Mouse (Mus musculus) embryonic facial prominence, embryonic 11.5 days (tissue): ENCODE data around the gene Fchsd2. TPM values are rescaled to one million over a fixed set of nuclear protein-coding genes. Genes with fewer than 3 reads are reported as not detected.

Experiments
- ATAC-seq: fragments of 200-750 bp; cut with Nextera tagmentation; replicated peaks from 2 replicates; pipeline ENCODE4 v1.8.0; 2017; ENCODE audit warnings: low read depth; ENCODE audit not compliant: insufficient number of reproducible peaks, low FRiP score, low TSS enrichment
- DNase-seq: peaks from one replicate; pipeline ENCODE4 v3.0.0-alpha.2; 2015; ENCODE audit warnings: low spot score
- H3K27ac ChIP-seq: fragments of 300-500 bp; sonication (generic); replicated peaks from 2 replicates; pipeline ENCODE4 v1.5.1; 2014; ENCODE audit warnings: mild to moderate bottlenecking, low read depth, low read length, control low read depth
- H3K27me3 ChIP-seq: fragments of 300-500 bp; sonication (generic); 2 replicates; pipeline ENCODE4 v1.6.1; 2014; ENCODE audit warnings: mild to moderate bottlenecking, low read length, moderate library complexity, mixed read lengths; ENCODE audit not compliant: control insufficient read depth, insufficient read depth
- H3K36me3 ChIP-seq: fragments of 300-500 bp; sonication (generic); replicated peaks from 2 replicates; pipeline ENCODE4 v1.6.1; 2014; ENCODE audit warnings: low read depth, mild to moderate bottlenecking, low read length, moderate library complexity, mixed read lengths; ENCODE audit not compliant: control insufficient read depth, insufficient read depth
- H3K4me1 ChIP-seq: fragments of 300-500 bp; sonication (generic); 2 replicates; pipeline ENCODE4 v1.6.1; 2014; ENCODE audit warnings: low read length, mixed read lengths; ENCODE audit not compliant: control insufficient read depth, insufficient read depth
- H3K4me2 ChIP-seq: fragments of 300-500 bp; sonication (generic); 2 replicates; pipeline ENCODE4 v1.6.1; 2014; ENCODE audit warnings: low read depth, mild to moderate bottlenecking, control low read depth, low read length, moderate library complexity
- H3K4me3 ChIP-seq: fragments of 300-500 bp; sonication (generic); 2 replicates; pipeline ENCODE4 v1.5.1; 2014; ENCODE audit warnings: low read depth, low read length, control low read depth
- H3K9ac ChIP-seq: fragments of 300-500 bp; sonication (generic); replicated peaks from 2 replicates; pipeline ENCODE4 v1.6.1; 2014; ENCODE audit warnings: mild to moderate bottlenecking, control low read depth, low read length
- H3K9me3 ChIP-seq: fragments of 300-500 bp; sonication (generic); replicated peaks from 2 replicates; pipeline ENCODE4 v1.6.1; 2016; ENCODE audit warnings: mild to moderate bottlenecking, low read length, inconsistent platforms, mixed read lengths; ENCODE audit not compliant: control insufficient read depth
- WGBS: fragments of 180-500 bp; shearing (Covaris S2); extraction: QIAGEN DNeasy Blood & Tissue Kit; methylation state at CpG from one replicate; pipeline ENCODE4 v1.1.7; 2014; 5-methylcytosine and 5-hydroxymethylcytosine counted together
- polyA plus RNA-seq: library from polyadenylated mRNA; unstranded; fragments of >200 nt; fragmentation: Nextera tagmentation; extraction: Ambion mirVana; gene quantifications from 2 replicates; pipeline ENCODE4 v1.2.1, GENCODE M21; 2014

Fchsd2 gene
- polyA plus RNA-seq, 1 experiment from 2014 or later = 23.9 TPM

GRCm38 (mm10) chr7:101084816-101085456, 7.7 kb upstream of the Fchsd2 start:
- no peaks in the 10 kb centered on the region for H3K27me3 ChIP-seq
- DNase-seq (no peak), ATAC-seq (no peak)
- no peaks in the 10 kb centered on the region for H3K4me1 ChIP-seq
- H3K9ac ChIP-seq = no peak overlapping the region
- no peak overlapping the region for H3K4me3 ChIP-seq
- WGBS = 88% methylated on average over 4 of the region's 4 CpGs
- H3K4me2 ChIP-seq = no peak overlapping the region
- H3K27ac ChIP-seq = no peak overlapping the region
- H3K36me3 ChIP-seq = no peaks in the 10 kb centered on the region
- H3K9me3 ChIP-seq = no peaks in the 10 kb centered on the region

- ATAC-seq (no peak), DNase-seq (no peak)
- no peak overlapping the region for H3K4me2 ChIP-seq
- 58% methylated on average over 4 of the region's 4 CpGs for WGBS
- no peak overlapping the region for H3K4me3 ChIP-seq
- no peak overlapping the region for H3K27ac ChIP-seq
- no peaks in the 10 kb centered on the region for H3K27me3 ChIP-seq
- no peak overlapping the region for H3K9ac ChIP-seq
- H3K4me1 ChIP-seq = no peaks in the 10 kb centered on the region
- H3K36me3 ChIP-seq = no peaks in the 10 kb centered on the region
- H3K9me3 ChIP-seq = no peaks in the 10 kb centered on the region
Observed at GRCm38 (mm10) chr7:101085779-101086178, 6.9 kb upstream of the Fchsd2 start.

- no peak overlapping the region for H3K27ac ChIP-seq
- no peaks in the 10 kb centered on the region for H3K4me1 ChIP-seq
- no peak for ATAC-seq
- no peak overlapping the region for H3K4me2 ChIP-seq
- H3K4me3 ChIP-seq = no peak overlapping the region
- H3K9ac ChIP-seq = no peak overlapping the region
- H3K36me3 ChIP-seq = no peaks in the 10 kb centered on the region
- H3K27me3 ChIP-seq = no peaks in the 10 kb centered on the region
- no peak for DNase-seq
- no peaks in the 10 kb centered on the region for H3K9me3 ChIP-seq
- WGBS = 83% methylated on average over 4 of the region's 4 CpGs
Observed at GRCm38 (mm10) chr7:101088687-101089086, 4.0 kb upstream of the Fchsd2 start.

- H3K4me1 ChIP-seq = no peaks in the 10 kb centered on the region
- 71% methylated on average over 3 of the region's 3 CpGs for WGBS
- ATAC-seq = no peak
- no peak overlapping the region for H3K27ac ChIP-seq
- H3K36me3 ChIP-seq = no peaks in the 10 kb centered on the region
- no peak for DNase-seq
- H3K9ac ChIP-seq = no peak overlapping the region
- no peak overlapping the region for H3K4me2 ChIP-seq
- H3K4me3 ChIP-seq = no peak overlapping the region
- no peaks in the 10 kb centered on the region for H3K9me3 ChIP-seq
- no peaks in the 10 kb centered on the region for H3K27me3 ChIP-seq
Observed at GRCm38 (mm10) chr7:101089242-101089641, 3.4 kb upstream of the Fchsd2 start.

DNA sequence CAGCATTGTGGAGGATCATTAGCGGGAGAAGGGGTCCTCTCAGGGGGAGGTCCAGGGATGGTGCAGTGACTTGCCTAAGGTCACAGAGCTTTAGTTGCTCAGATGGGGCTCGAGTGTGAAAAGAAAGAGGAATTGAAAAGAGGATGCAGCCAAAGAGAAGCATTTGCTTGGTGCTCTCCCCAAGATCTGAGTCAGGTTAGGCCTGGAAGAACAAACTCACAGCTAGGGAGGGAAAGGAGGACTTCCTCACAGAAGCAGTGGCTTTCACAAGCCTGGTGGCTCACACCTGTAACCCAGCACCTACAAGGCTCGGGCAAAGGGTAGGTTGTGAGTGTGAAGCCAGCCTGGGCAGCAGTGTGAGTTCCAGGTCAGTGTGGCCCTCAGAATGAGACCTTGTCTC, 568 bp downstream of the Fchsd2 start:
- Histone ChIP-seq H3K9ac (no peak overlapping the region), H3K9me3 (no peaks in the 10 kb centered on the region), H3K36me3 (no peaks in the 10 kb centered on the region), H3K27ac (no peak overlapping the region), H3K27me3 (no peaks in the 10 kb centered on the region), H3K4me2 (no peak overlapping the region), H3K4me3 (no peak overlapping the region), H3K4me1 (no peaks in the 10 kb centered on the region)
- DNase-seq (no peak), ATAC-seq (no peak)
- 61% methylated on average over 3 of the region's 3 CpGs for WGBS

DNA sequence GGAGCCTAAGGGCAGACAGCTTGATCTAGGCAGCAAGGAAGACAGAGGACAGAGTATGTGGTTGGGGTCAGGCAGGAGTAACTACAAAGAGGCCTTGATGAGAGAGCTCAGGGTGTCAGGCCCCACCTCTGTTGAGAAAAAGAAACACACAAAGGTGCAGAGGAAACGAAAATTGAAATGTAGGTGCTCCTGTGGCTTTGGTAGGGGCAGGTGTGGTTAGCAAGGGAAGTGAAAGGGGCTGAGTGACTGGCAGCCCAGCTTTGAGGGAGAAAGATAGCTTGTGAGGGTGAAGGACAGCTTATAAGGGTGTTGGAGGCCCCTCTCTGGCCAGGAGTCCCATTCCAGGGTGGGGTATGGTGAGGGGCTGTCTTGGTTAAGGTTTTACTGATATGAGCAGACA, 2.1 kb downstream of the Fchsd2 start:
- Histone ChIP-seq H3K4me2 (no peak overlapping the region), H3K9me3 (no peaks in the 10 kb centered on the region), H3K9ac (no peak overlapping the region), H3K4me3 (no peak overlapping the region), H3K4me1 (no peaks in the 10 kb centered on the region), H3K27me3 (no peaks in the 10 kb centered on the region), H3K36me3 (no peaks in the 10 kb centered on the region), H3K27ac (no peak overlapping the region)
- ATAC-seq (no peak), DNase-seq (no peak)
- WGBS = 36% methylated on average over 1 of the region's 1 CpGs

DNA sequence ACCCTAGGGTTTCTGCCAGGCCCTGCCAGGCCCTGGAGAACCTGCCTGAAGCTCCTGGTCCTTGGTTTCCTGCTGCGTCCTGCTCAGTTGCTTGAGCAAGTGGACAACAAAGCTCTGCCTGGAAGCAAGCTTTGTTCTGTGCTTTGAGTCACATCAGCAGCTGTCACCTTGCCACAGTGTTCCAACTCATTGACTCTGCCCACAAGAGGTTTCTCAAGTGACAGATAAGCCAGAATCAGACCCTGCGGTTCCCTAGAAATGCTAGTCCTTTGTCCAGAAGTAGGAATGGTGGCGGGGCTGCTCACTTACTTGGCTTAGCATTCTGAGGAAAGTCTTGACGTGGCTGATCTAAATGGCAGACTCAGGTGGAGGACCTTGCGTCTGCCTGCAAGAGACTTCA, 2.9 kb downstream of the Fchsd2 start:
- ATAC-seq (no peak), DNase-seq (no peak)

DNA sequence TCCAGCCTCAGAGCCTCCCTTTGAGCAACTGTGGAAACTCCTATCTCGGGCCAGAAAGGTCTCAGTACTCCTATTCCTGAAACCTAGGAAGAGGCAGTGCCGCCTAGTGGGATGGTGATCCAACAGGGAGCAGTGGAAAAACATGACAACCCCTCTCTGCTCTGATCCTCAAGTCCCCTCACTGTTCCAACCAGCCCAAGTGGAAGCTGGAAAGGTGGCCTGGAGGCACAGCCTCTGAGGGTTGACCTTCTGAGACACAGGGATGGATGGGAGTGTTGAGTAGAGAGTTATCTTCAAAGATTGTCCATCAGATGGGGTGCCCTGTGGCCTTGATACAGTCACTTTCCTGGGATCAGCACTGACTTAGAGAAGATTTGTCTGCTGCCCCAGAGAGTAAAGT, 3.9 kb downstream of the Fchsd2 start:
- Histone ChIP-seq H3K36me3 (no peaks in the 10 kb centered on the region), H3K9me3 (no peaks in the 10 kb centered on the region), H3K27ac (no peak overlapping the region), H3K9ac (no peak overlapping the region), H3K4me2 (no peak overlapping the region), H3K27me3 (no peaks in the 10 kb centered on the region), H3K4me1 (no peaks in the 10 kb centered on the region), H3K4me3 (no peak overlapping the region)
- DNase-seq (no peak), ATAC-seq (no peak)
- WGBS = 88% methylated on average over 2 of the region's 2 CpGs

More for the DNA sequence above, 2.9 kb downstream of the Fchsd2 start:
- Histone ChIP-seq H3K27ac (no peak overlapping the region), H3K4me3 (no peak overlapping the region), H3K9me3 (no peaks in the 10 kb centered on the region), H3K9ac (no peak overlapping the region), H3K36me3 (no peaks in the 10 kb centered on the region), H3K4me1 (no peaks in the 10 kb centered on the region), H3K27me3 (no peaks in the 10 kb centered on the region), H3K4me2 (no peak overlapping the region)
- WGBS = 80% methylated on average over 5 of the region's 5 CpGs
